Mouse (Mus musculus) ES-E14 (cell line): ENCODE results near the gene Tex21. TPM values are rescaled to one million over a fixed set of nuclear protein-coding genes. Genes with fewer than 3 reads are reported as not detected.
"Not testable (repeated sequence)": the region's sequence is repeated elsewhere in the genome, so short reads cannot be mapped to it uniquely, and the experiment has no call there.

Source experiments
- DNase-seq: peaks from one replicate; pipeline ENCODE4 v3.0.0-alpha.2; 2013; ENCODE audit warnings: low read depth, low spot score
- H3K27ac ChIP-seq: 2 replicates; pipeline ENCODE4 v1.5.1; 2012; ENCODE audit warnings: low read depth, mild to moderate bottlenecking, low read length, moderate library complexity, mixed read lengths; ENCODE audit not compliant: poor library complexity, insufficient read depth, severe bottlenecking
- H3K36me3 ChIP-seq: 2 replicates; pipeline ENCODE4 v1.6.1; 2012; ENCODE audit warnings: mild to moderate bottlenecking, low read length, moderate library complexity, mixed read lengths; ENCODE audit not compliant: control insufficient read depth, poor library complexity, insufficient read depth, severe bottlenecking
- H3K4me1 ChIP-seq, 2 experiments: fragments of 150-350 bp in 1 of 2; sonication (generic) in 1 of 2; 2 replicates each; pipeline ENCODE4 v1.6.1; 2012; ENCODE audit warnings: low read length in 2 of 2, mild to moderate bottlenecking in 1 of 2, mixed read lengths in 1 of 2; ENCODE audit not compliant: control insufficient read depth in 2 of 2, insufficient read depth in 2 of 2, poor library complexity in 1 of 2
- H3K4me3 ChIP-seq, 2 experiments: fragments of 150-350 bp in 1 of 2; sonication (generic) in 1 of 2; 2 replicates each; pipeline ENCODE4 v1.5.1; 2012; ENCODE audit warnings: low read length in 2 of 2, low read depth in 1 of 2, mild to moderate bottlenecking in 1 of 2, mixed read lengths in 1 of 2; ENCODE audit not compliant: insufficient read depth in 1 of 2, poor library complexity in 1 of 2, severe bottlenecking in 1 of 2
- H3K9ac ChIP-seq: 2 replicates; pipeline ENCODE4 v1.6.1; 2012; ENCODE audit warnings: low read depth, mild to moderate bottlenecking, low read length, mixed read lengths; ENCODE audit not compliant: poor library complexity, insufficient read depth, severe bottlenecking
- H3K9me3 ChIP-seq: fragments of 150-350 bp; sonication (generic); 2 replicates; pipeline ENCODE4 v1.6.1; 2012; ENCODE audit warnings: low read depth, mild to moderate bottlenecking, low read length; ENCODE audit not compliant: control insufficient read depth, insufficient read depth
- CHD2 ChIP-seq: IDR thresholded peaks from 2 replicates; pipeline ENCODE4 v1.6.1; 2014; ENCODE audit warnings: mild to moderate bottlenecking, low read depth, low read length, inconsistent platforms
- HCFC1 ChIP-seq: IDR thresholded peaks from 2 replicates; pipeline ENCODE4 v1.6.1; 2012; ENCODE audit warnings: low read length, inconsistent platforms, borderline replicate concordance; ENCODE audit not compliant: insufficient read depth
- MAFK ChIP-seq: IDR thresholded peaks from 2 replicates; pipeline ENCODE4 v1.6.1; 2014; ENCODE audit warnings: mild to moderate bottlenecking, low read depth, low read length, inconsistent platforms; ENCODE audit not compliant: insufficient read depth
- ZC3H11A ChIP-seq: IDR thresholded peaks from 2 replicates; pipeline ENCODE4 v1.6.1; 2012; ENCODE audit warnings: low read depth, mild to moderate bottlenecking, inconsistent platforms, low read length, borderline replicate concordance
- ZNF384 ChIP-seq: IDR thresholded peaks from 2 replicates; pipeline ENCODE4 v1.6.1; 2012; ENCODE audit warnings: low read depth, low read length, inconsistent platforms
- in situ Hi-C, 2 experiments: fragments of 600-800 bp; cut with MboI; formaldehyde crosslinking; loops; one replicate each; pipeline ENCODE4 v1.15.1; 2025; ENCODE audit warnings: low sequenced_read_pairs in 2 of 2, inconsistent platforms in 1 of 2; ENCODE audit not compliant: unreplicated experiment in 2 of 2
- total RNA-seq: library from RNA; depleted of rRNA; stranded (reverse); fragments of 300-350 nt; gene quantifications from 2 replicates; pipeline ENCODE4 v1.2.3, GENCODE M21; 2012; rRNA removed

Gene Tex21
- total RNA-seq, 1 experiment, result 2.0 TPM

DNA sequence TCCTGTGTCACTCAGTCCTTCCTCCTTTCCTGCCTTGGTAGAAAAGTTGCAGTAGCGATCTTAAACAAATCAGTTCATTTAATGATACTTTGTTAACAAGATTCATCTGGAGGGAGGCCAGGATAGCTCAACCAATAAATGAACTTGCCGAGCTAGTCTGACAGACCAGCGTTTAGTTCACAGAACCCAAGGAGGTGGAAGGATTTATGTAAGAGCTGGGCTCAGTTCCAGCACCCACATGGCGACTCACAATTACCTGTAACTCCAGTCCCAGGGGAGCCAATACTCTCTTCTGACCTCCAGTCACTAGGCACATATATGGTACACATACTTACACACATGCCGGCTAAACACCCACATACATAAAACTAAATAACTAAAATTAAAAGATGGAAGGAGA lies 67.5 kb downstream of the Tex21 start:
- in situ Hi-C loops, result loop anchor here in 1 of 2 experiments (25.0 kb wide), 2 partner anchors 167 to 392 kb away; no protein-coding TSS in a partner anchor
- Histone ChIP-seq H3K27ac (no peak overlapping the region), H3K4me1 (no peaks in the 10 kb centered on the region), H3K4me3 (no peak overlapping the region), H3K36me3 (no peaks in the 10 kb centered on the region), H3K9me3 (no peaks in the 10 kb centered on the region), H3K9ac (no peak overlapping the region)
- TF ChIP-seq ZNF384 (no peak), CHD2 (no peak), HCFC1 (no peak)
- no peak for DNase-seq

DNA sequence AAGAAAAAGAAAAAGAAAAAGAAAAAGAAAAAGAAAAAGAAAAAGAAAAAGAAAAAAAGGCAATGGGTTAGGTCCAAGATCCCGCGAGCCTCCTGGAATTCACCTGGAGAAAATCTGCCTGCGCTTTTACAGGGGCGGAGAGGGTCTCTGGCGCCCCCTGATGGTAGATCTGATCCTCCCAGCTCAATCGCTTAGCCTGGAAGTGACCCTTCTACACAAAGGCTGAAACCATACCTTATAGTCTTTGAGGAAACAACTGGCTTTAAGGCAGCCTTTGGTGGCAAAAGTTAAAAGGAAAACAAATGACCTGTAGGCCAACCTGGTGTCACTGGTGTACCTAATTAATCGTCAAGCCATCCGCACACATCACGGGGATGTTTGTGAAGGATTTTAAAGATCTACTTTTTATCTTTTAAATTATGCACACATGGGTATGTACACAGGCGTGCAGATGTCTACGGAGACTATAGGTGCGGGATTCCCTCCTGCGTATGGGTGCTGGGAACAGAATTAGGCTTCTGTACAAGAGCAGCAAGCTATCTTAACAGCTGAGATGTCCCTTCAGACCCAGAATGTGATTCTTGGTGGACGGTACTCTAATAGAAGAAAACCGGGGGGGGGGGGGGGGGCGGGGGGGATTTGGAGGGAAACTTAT lies 68.6 kb downstream of the Tex21 start:
- Histone ChIP-seq H3K4me1 (no peaks in the 10 kb centered on the region), H3K27ac (no peak overlapping the region), H3K36me3 (no peaks in the 10 kb centered on the region), H3K9me3 (no peaks in the 10 kb centered on the region), H3K4me3 (peak overlapping the region in 1 of 2 experiments; percentile 63; a peak in 2 of 4 replicates), H3K9ac (no peak overlapping the region)
- DNase-seq, result peak; percentile 87
- in situ Hi-C loops, result loop anchor here in 1 of 2 experiments (25.0 kb wide), 2 partner anchors 166 to 391 kb away; no protein-coding TSS in a partner anchor
- TF ChIP-seq ZC3H11A (peak; percentile 66), ZNF384 (0 out of 2 replicates have a peak, but pooled peaks have one; percentile 39), MAFK (no peak), CHD2 (peak; percentile 83; the same call in 1 of the 2 replicates)

DNA sequence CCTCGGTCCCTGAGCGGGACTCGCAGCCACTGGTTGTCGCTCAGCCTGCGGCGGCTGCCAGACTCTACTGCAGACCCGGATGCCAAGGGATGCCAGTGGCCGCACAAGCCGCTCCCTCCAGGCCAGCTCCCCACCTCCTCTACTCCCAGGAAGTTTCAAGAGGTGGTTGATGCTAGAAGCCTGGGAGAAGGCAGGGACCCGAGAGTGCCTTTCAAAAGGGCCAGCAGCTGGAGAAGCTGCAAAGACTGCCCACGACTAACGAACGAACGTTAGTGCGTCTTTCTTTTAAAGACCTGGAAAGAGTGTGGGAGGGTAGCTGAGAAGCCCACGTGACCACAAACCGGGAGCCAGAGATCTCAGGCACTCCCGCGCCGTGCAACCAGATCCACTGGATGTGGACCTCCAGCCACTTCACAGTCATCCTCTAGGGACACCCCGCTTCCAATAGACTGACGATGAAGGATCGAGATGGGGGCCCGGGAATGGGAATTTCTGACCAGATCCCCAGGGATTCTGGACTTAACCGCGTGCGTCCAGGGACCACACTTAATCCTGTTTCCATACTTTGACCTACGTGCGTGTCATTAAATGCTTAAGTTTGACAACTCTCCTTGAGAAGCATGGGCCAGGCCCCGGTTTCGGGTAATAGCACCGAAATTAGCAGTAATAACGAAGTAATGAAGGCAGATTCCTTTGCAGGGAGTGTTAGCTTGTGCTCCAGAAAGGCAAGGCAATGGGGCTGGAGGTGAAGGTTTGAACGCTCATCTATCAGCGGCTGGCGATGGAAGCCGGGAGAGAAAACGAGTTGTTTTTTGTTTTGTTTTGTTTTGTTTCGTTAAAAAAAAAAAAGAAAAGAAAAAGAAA lies 69.3 kb downstream of the Tex21 start, which contains the start of gene Esr2:
TSS of gene Esr2 (minus strand) at position 260 of the 864 bp plus-strand sequence.
- DNase-seq, result no peak
- TF ChIP-seq CHD2, result no peak
- no peak for TF ChIP-seq ZC3H11A
- no peak for TF ChIP-seq HCFC1
- TF ChIP-seq ZNF384, result no peak
- TF ChIP-seq MAFK, result no peak
- in situ Hi-C loops, result loop anchor here in 1 of 2 experiments (25.0 kb wide), 2 partner anchors 165 to 390 kb away; no protein-coding TSS in a partner anchor
- H3K27ac ChIP-seq, result no peak within 1 kb of the TSS; the same call in 1 of the 2 replicates
- peak within 1 kb of the TSS; percentile 63 to 69 for H3K4me3 ChIP-seq
- H3K36me3 ChIP-seq, result no peaks in the 10 kb centered on the region
- peak within 1 kb of the TSS; percentile 63 for H3K9ac ChIP-seq
- H3K4me1 ChIP-seq, result no peaks in the 10 kb centered on the region
- H3K9me3 ChIP-seq, result no peaks in the 10 kb centered on the region

DNA sequence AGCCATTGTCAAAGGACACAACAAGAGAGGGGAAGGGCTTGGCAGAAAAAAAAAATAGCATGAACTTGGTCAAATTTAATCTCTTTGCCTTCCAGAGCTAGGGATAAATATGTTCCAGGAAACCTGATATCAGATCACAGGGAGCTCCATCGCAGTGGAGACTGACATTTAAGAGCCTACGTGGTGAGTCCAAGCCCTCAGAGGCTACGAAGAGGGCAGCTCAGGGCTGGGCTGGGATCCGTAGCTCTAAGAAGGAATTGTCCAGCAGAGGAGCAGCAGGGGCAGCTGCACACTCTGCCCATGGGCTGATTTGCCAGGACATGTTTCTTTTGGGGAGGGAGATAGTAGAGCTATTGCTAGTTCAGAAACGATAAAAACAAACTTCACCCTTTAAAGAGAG lies 80.9 kb downstream of the Tex21 start:
- no peak overlapping the region for H3K9ac ChIP-seq
- H3K9me3 ChIP-seq, result no peaks in the 10 kb centered on the region
- H3K27ac ChIP-seq, result no peak overlapping the region
- no peaks in the 10 kb centered on the region for H3K36me3 ChIP-seq
- H3K4me1 ChIP-seq, result no peaks in the 10 kb centered on the region
- no peak overlapping the region for H3K4me3 ChIP-seq
- DNase-seq, result no peak
- TF ChIP-seq CHD2 (no peak), HCFC1 (no peak)
- in situ Hi-C loops, result no loop called here

DNA sequence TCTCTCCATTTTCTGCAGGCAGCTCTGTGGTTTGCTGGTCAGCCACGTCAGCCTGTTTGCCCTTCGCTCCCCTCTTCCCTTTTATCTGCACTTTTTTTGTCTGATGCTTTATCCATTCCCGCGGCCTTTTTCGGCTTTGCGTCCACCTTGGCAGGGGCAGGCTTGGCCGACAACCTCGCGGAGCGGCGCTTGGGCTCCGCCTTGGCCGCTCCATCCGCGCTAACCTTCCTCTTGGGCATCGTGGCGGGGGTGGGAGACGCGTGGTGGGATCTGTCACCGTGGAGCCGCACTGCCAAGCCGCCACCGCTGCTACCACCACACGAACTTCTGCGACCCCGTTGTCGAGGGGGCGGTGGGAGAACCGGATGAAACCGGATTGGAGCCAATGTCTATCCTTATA lies 94.2 kb downstream of the Tex21 start:
- H3K36me3 ChIP-seq, in situ Hi-C loops, DNase-seq, H3K4me1 ChIP-seq, H3K9me3 ChIP-seq, H3K27ac ChIP-seq: not testable (repeated sequence)
- peak overlapping the region; percentile 52; the same call in 1 of the 2 replicates for H3K9ac ChIP-seq
- H3K4me3 ChIP-seq, result peak overlapping the region; percentile 67 to 69

Other genes with a start within 250 kb of the Tex21 start
- 0.16 and 0.22 TPM in 2 replicates for gene Esr2, start 69.5 kb downstream of the Tex21 start, total RNA-seq
- gene Mthfd1, start 8.6 kb upstream of the Tex21 start, total RNA-seq, result 182 and 198 TPM in 2 replicates
- gene Akap5, start 78.1 kb upstream of the Tex21 start, total RNA-seq, result 5.2 and 7.2 TPM in 2 replicates
- 5.5 and 5.7 TPM in 2 replicates for gene Zbtb25, start 122.9 kb upstream of the Tex21 start, total RNA-seq
- 3.4 and 4.5 TPM in 2 replicates for gene Zbtb1, start 123.5 kb upstream of the Tex21 start, total RNA-seq
- gene Hspa2, start 157.4 kb upstream of the Tex21 start, total RNA-seq, result 8.1 and 9.2 TPM in 2 replicates
- gene Ppp1r36, start 170.8 kb upstream of the Tex21 start, total RNA-seq, result 0.54 and 0.69 TPM in 2 replicates